Mouse (Mus musculus): ENCODE data around the gene Diras1. TPM values are rescaled to one million over a fixed set of nuclear protein-coding genes. Genes with fewer than 3 reads are reported as not detected.

Gene Diras1
- polyA plus RNA-seq, 1 experiment from 2014 or later = not detected

GRCm38 (mm10) chr10:81015666-81016065, 9.8 kb downstream of the Diras1 start:
- 80% methylated on average over 2 of the region's 2 CpGs for WGBS
- ATAC-seq (replicated peaks; ENCODE audit: insufficient number of reproducible peaks, insufficient read depth, low FRiP score, low read depth) = no peak
- H3K4me1 ChIP-seq (replicated peaks) = peaks cover 4% of the 10 kb centered on the region; the same call in 1 of the 2 replicates
- peaks cover 2% of the 10 kb centered on the region; the same call in 1 of the 2 replicates for H3K27me3 ChIP-seq
- H3K9me3 ChIP-seq (replicated peaks) = no peaks in the 10 kb centered on the region
- no peak overlapping the region for H3K9ac ChIP-seq
- H3K4me3 ChIP-seq = no peak overlapping the region
- no peak overlapping the region for H3K4me2 ChIP-seq
- H3K27ac ChIP-seq = no peak overlapping the region
- H3K36me3 ChIP-seq = no peaks in the 10 kb centered on the region

GRCm38 (mm10) chr10:81014393-81015384, 10.8 kb downstream of the Diras1 start, which contains the start of gene Gng7:
Gng7 (minus strand) TSS chr10:81014945.
- 11% methylated on average over 31 of the region's 31 CpGs for WGBS
- H3K4me3 ChIP-seq = peak within 1 kb of the TSS; percentile 25
- no peaks in the 10 kb centered on the region for H3K36me3 ChIP-seq
- H3K27ac ChIP-seq = no peak within 1 kb of the TSS
- H3K4me1 ChIP-seq (replicated peaks) = peaks cover 4% of the 10 kb centered on the region; the same call in 1 of the 2 replicates
- peak; percentile 86 for ATAC-seq (replicated peaks; ENCODE audit: insufficient number of reproducible peaks, insufficient read depth, low FRiP score, low read depth)
- H3K27me3 ChIP-seq = no peaks in the 10 kb centered on the region
- H3K9me3 ChIP-seq (replicated peaks) = no peaks in the 10 kb centered on the region
- peak within 1 kb of the TSS; percentile 49 for H3K4me2 ChIP-seq
- H3K9ac ChIP-seq = no peak within 1 kb of the TSS

GRCm38 (mm10) chr10:81010851-81011250, 14.6 kb downstream of the Diras1 start:
- H3K4me2 ChIP-seq = no peak overlapping the region

GRCm38 (mm10) chr10:81007240-81007639, 18.2 kb downstream of the Diras1 start:
- no peak overlapping the region for H3K4me3 ChIP-seq
- 0 out of 2 replicates have a peak, but pooled peaks cover 6% of the 10 kb centered on the region for H3K27me3 ChIP-seq
- no peak overlapping the region for H3K27ac ChIP-seq
- no peak overlapping the region for H3K9ac ChIP-seq
- H3K36me3 ChIP-seq = no peaks in the 10 kb centered on the region
- WGBS = 32% methylated on average over 7 of the region's 7 CpGs
- no peak for ATAC-seq (replicated peaks; ENCODE audit: insufficient number of reproducible peaks, insufficient read depth, low FRiP score, low read depth)
- no peaks in the 10 kb centered on the region for H3K4me1 ChIP-seq (replicated peaks)
- no peak overlapping the region for H3K4me2 ChIP-seq
- H3K9me3 ChIP-seq (replicated peaks) = no peaks in the 10 kb centered on the region

More at GRCm38 (mm10) chr10:81010851-81011250, 14.6 kb downstream of the Diras1 start:
- Histone ChIP-seq H3K27ac (no peak overlapping the region), H3K36me3 (no peaks in the 10 kb centered on the region), H3K27me3 (no peaks in the 10 kb centered on the region), H3K4me1 (replicated peaks) (peaks cover 4% of the 10 kb centered on the region; the same call in 1 of the 2 replicates), H3K9me3 (replicated peaks) (no peaks in the 10 kb centered on the region), H3K9ac (no peak overlapping the region), H3K4me3 (no peak overlapping the region)
- WGBS = 54% methylated on average over 6 of the region's 6 CpGs
- ATAC-seq (replicated peaks; ENCODE audit: insufficient number of reproducible peaks, insufficient read depth, low FRiP score, low read depth) = no peak

- 80% methylated on average over 7 of the region's 7 CpGs for WGBS
- no peak overlapping the region for H3K4me2 ChIP-seq
- no peak for ATAC-seq (replicated peaks; ENCODE audit: insufficient number of reproducible peaks, insufficient read depth, low FRiP score, low read depth)
Observed at GRCm38 (mm10) chr10:81006005-81006677, 19.3 kb downstream of the Diras1 start.

GRCm38 (mm10) chr10:81001161-81001560, 24.3 kb downstream of the Diras1 start:
- Histone ChIP-seq H3K27ac (no peak overlapping the region), H3K4me2 (no peak overlapping the region), H3K36me3 (no peaks in the 10 kb centered on the region), H3K9me3 (replicated peaks) (no peaks in the 10 kb centered on the region), H3K4me3 (no peak overlapping the region), H3K27me3 (peaks cover 25% of the 10 kb centered on the region), H3K4me1 (replicated peaks) (peaks cover 22% of the 10 kb centered on the region), H3K9ac (no peak overlapping the region)
- no peak for ATAC-seq (replicated peaks; ENCODE audit: insufficient number of reproducible peaks, insufficient read depth, low FRiP score, low read depth)
- 41% methylated on average over 10 of the region's 10 CpGs for WGBS

More at GRCm38 (mm10) chr10:81006005-81006677, 19.3 kb downstream of the Diras1 start:
- Histone ChIP-seq H3K4me3 (no peak overlapping the region), H3K27ac (no peak overlapping the region), H3K27me3 (0 out of 2 replicates have a peak, but pooled peaks cover 6% of the 10 kb centered on the region), H3K36me3 (no peaks in the 10 kb centered on the region), H3K4me1 (replicated peaks) (peaks cover 3% of the 10 kb centered on the region), H3K9ac (no peak overlapping the region), H3K9me3 (replicated peaks) (no peaks in the 10 kb centered on the region)

- ATAC-seq (replicated peaks; ENCODE audit: insufficient number of reproducible peaks, insufficient read depth, low FRiP score, low read depth) = no peak
- WGBS = 45% methylated on average over 28 of the region's 28 CpGs
- H3K27ac ChIP-seq = no peak overlapping the region
- no peak overlapping the region for H3K9ac ChIP-seq
- no peaks in the 10 kb centered on the region for H3K9me3 ChIP-seq (replicated peaks)
- H3K4me3 ChIP-seq = no peak overlapping the region
- no peaks in the 10 kb centered on the region for H3K36me3 ChIP-seq
- no peak overlapping the region for H3K4me2 ChIP-seq
- peaks cover 25% of the 10 kb centered on the region for H3K27me3 ChIP-seq
- H3K4me1 ChIP-seq (replicated peaks) = peaks cover 22% of the 10 kb centered on the region
Observed at GRCm38 (mm10) chr10:81000197-81001062, 25.0 kb downstream of the Diras1 start.

GRCm38 (mm10) chr10:80999362-81000196, 25.9 kb downstream of the Diras1 start:
- 27% methylated on average over 37 of the region's 37 CpGs for WGBS
- H3K4me2 ChIP-seq = 0 out of 2 replicates have a peak overlapping the region, but pooled peaks have one; percentile 7

GRCm38 (mm10) chr10:80998778-80999177, 26.7 kb downstream of the Diras1 start:
- 13% methylated on average over 12 of the region's 12 CpGs for WGBS
- no peak for ATAC-seq (replicated peaks; ENCODE audit: insufficient number of reproducible peaks, insufficient read depth, low FRiP score, low read depth)
- Histone ChIP-seq H3K4me3 (no peak overlapping the region), H3K27ac (no peak overlapping the region), H3K9ac (no peak overlapping the region), H3K9me3 (replicated peaks) (no peaks in the 10 kb centered on the region), H3K4me2 (no peak overlapping the region), H3K4me1 (replicated peaks) (peaks cover 29% of the 10 kb centered on the region), H3K36me3 (no peaks in the 10 kb centered on the region), H3K27me3 (peaks cover 24% of the 10 kb centered on the region)

More at GRCm38 (mm10) chr10:80999362-81000196, 25.9 kb downstream of the Diras1 start:
- Histone ChIP-seq H3K27ac (no peak overlapping the region), H3K9ac (no peak overlapping the region), H3K4me1 (replicated peaks) (peaks cover 28% of the 10 kb centered on the region), H3K4me3 (no peak overlapping the region), H3K36me3 (no peaks in the 10 kb centered on the region), H3K9me3 (replicated peaks) (no peaks in the 10 kb centered on the region), H3K27me3 (peaks cover 26% of the 10 kb centered on the region)
- 0 out of 2 replicates have a peak, but pooled peaks have one; percentile 31 for ATAC-seq (replicated peaks; ENCODE audit: insufficient number of reproducible peaks, insufficient read depth, low FRiP score, low read depth)

GRCm38 (mm10) chr10:80998021-80998420, 27.4 kb downstream of the Diras1 start:
- H3K9ac ChIP-seq = no peak overlapping the region
- 38% methylated on average over 14 of the region's 14 CpGs for WGBS

More at GRCm38 (mm10) chr10:80998021-80998420, 27.4 kb downstream of the Diras1 start:
- Histone ChIP-seq H3K27ac (no peak overlapping the region), H3K9me3 (replicated peaks) (no peaks in the 10 kb centered on the region), H3K27me3 (peaks cover 29% of the 10 kb centered on the region), H3K4me2 (no peak overlapping the region), H3K4me3 (no peak overlapping the region), H3K36me3 (no peaks in the 10 kb centered on the region), H3K4me1 (replicated peaks) (peaks cover 29% of the 10 kb centered on the region)
- no peak for ATAC-seq (replicated peaks; ENCODE audit: insufficient number of reproducible peaks, insufficient read depth, low FRiP score, low read depth)
